ENCODE assay signal across 25 mouse cellular contexts in the genomic region with DNA sequence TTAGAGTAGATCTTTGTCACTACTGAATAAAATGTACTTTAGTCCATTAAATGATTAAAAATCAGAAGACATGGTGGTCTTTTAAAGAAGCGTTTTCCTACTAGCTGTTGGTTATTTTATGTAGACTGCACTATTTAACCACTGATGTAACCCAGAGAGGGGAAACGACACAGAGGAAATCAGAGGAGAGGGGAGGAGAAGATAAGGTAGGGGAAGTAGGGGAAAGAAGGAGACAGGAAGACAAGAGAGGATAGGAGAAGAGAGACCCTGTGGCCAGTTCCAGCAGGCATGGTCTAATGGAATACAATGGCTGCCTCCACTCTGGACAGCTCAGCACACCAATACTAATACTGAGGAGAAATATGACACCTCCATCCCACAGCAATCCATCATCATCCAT.
DNase-seq lines count a peak whose midpoint lies in the region; ATAC-seq and TF ChIP-seq lines count a peak whose summit lies in the region.
"Had no signal": no experiment of that assay in that cellular context is flagged by ENCODE, and none has a peak within 500 bp of the region (broad histone marks: within the 10 kb centered on the region; RNA-seq: fewer than 3 reads in every experiment).

No protein-coding gene starts in this region.

- no peak overlapping the region for H3K4me3 ChIP-seq in embryonic facial prominence, embryonic 11.5 days (ENCODE audit: low read depth, low read length)
- no peak overlapping the region for H3K4me3 ChIP-seq in embryonic facial prominence, embryonic 10.5 days
- H3K4me3 ChIP-seq in bone marrow, adult 2 months (replicated peaks; ENCODE audit: control insufficient read depth, low read depth, low read length) = no peak overlapping the region
- H3K4me3 ChIP-seq: forebrain, embryonic 13.5 days; heart, embryonic 10.5 days; hindbrain, embryonic 13.5 days; limb, embryonic 13.5 days; lung, embryonic 15.5 days had no signal

- no peak overlapping the region for H3K9ac ChIP-seq in embryonic facial prominence, embryonic 11.5 days (replicated peaks; ENCODE audit: low read length)
- H3K9ac ChIP-seq: forebrain, embryonic 13.5 days; hindbrain, embryonic 13.5 days; limb, embryonic 13.5 days; lung, embryonic 15.5 days had no signal

- no peak overlapping the region for H3K27ac ChIP-seq in embryonic facial prominence, embryonic 11.5 days (replicated peaks; ENCODE audit: low read depth, low read length)
- no peak overlapping the region for H3K27ac ChIP-seq in embryonic facial prominence, embryonic 10.5 days (replicated peaks)
- H3K27ac ChIP-seq in bone marrow, adult 2 months (ENCODE audit: control insufficient read depth, insufficient read depth, low read depth, low read length, poor library complexity) = peak overlapping the region; percentile 33; the same call in 1 of the 2 replicates
- H3K27ac ChIP-seq: forebrain, embryonic 13.5 days; heart, embryonic 10.5 days; hindbrain, embryonic 13.5 days; limb, embryonic 13.5 days; lung, embryonic 15.5 days had no signal

- H3K4me2 ChIP-seq in embryonic facial prominence, embryonic 11.5 days (ENCODE audit: low read depth, low read length) = no peak overlapping the region
- H3K4me2 ChIP-seq: forebrain, embryonic 13.5 days; hindbrain, embryonic 13.5 days; limb, embryonic 13.5 days; liver, embryonic 11.5 days; lung, embryonic 15.5 days had no signal

- WGBS in embryonic facial prominence, embryonic 11.5 days = 72% methylated on average over 2 of the region's 2 CpGs
- 70% methylated on average over 2 of the region's 2 CpGs for WGBS in embryonic facial prominence, embryonic 10.5 days
- 4% methylated on average over 2 of the region's 2 CpGs for WGBS in bone marrow, adult 2 months

- H3K27me3 ChIP-seq in embryonic facial prominence, embryonic 11.5 days (ENCODE audit: control insufficient read depth, insufficient read depth, low read length) = no peaks in the 10 kb centered on the region
- H3K27me3 ChIP-seq in embryonic facial prominence, embryonic 10.5 days (replicated peaks; ENCODE audit: low read depth, poor library complexity, severe bottlenecking) = no peaks in the 10 kb centered on the region
- H3K27me3 ChIP-seq: forebrain, embryonic 13.5 days; hindbrain, embryonic 13.5 days; limb, embryonic 13.5 days; lung, embryonic 15.5 days had no signal

- TF ChIP-seq CTCF in bone marrow, adult 2 months (IDR thresholded peaks at IDR 0.05; ENCODE audit: control insufficient read depth, insufficient read depth, low read length) = no peak

- H3K36me3 ChIP-seq in embryonic facial prominence, embryonic 11.5 days (replicated peaks; ENCODE audit: control insufficient read depth, insufficient read depth, low read depth, low read length) = no peaks in the 10 kb centered on the region
- no peaks in the 10 kb centered on the region for H3K36me3 ChIP-seq in embryonic facial prominence, embryonic 10.5 days (replicated peaks)
- H3K36me3 ChIP-seq: G1E; heart, embryonic 10.5 days; hindbrain, embryonic 13.5 days; limb, embryonic 13.5 days; lung, embryonic 15.5 days had no signal

- H3K4me1 ChIP-seq in embryonic facial prominence, embryonic 11.5 days (ENCODE audit: control insufficient read depth, insufficient read depth, low read length) = no peaks in the 10 kb centered on the region
- H3K4me1 ChIP-seq in embryonic facial prominence, embryonic 10.5 days = peaks cover 5% of the 10 kb centered on the region
- H3K4me1 ChIP-seq in bone marrow, adult 2 months (ENCODE audit: control insufficient read depth, insufficient read depth, low read length) = peaks cover 2% of the 10 kb centered on the region; the same call in 1 of the 2 replicates
- H3K4me1 ChIP-seq: forebrain, embryonic 13.5 days; heart, embryonic 10.5 days; hindbrain, embryonic 13.5 days; limb, embryonic 13.5 days; lung, embryonic 15.5 days had no signal

- DNase-seq in embryonic facial prominence, embryonic 11.5 days (ENCODE audit: low spot score) = no peak
- DNase-seq in embryonic facial prominence, embryonic 10.5 days (ENCODE audit: low spot score) = no peak
- no peak for DNase-seq in layer of hippocampus, postnatal 10 days (ENCODE audit: low spot score in 2 of 2)
- no peak for DNase-seq in cerebellum, adult 11-12 months
- DNase-seq: adrenal gland, postnatal 10 days; cerebellum, adult 18-20 months; cerebellum, postnatal 10 days; gastrocnemius, postnatal 14 days; heart, postnatal 36 days; kidney, adult 9 months; kidney, postnatal 14 days; midbrain, embryonic 14.5 days; right cerebral cortex, postnatal 25 days; thymus, postnatal 25 days had no signal

- 0 out of 2 replicates have a peak, but pooled peaks have one; percentile 39 for ATAC-seq in embryonic facial prominence, embryonic 11.5 days (replicated peaks; ENCODE audit: insufficient number of reproducible peaks, low FRiP score, low TSS enrichment, low read depth)
- ATAC-seq in hematopoietic stem cell, adult 5-6 weeks (replicated peaks in 1 of 2; ENCODE audit: insufficient read depth in 1 of 2, low FRiP score in 2 of 2, low TSS enrichment in 1 of 2, low read depth in 1 of 2, poor library complexity in 2 of 2, severe bottlenecking in 2 of 2) = peak; percentile 32 to 44; a peak in 2 of 4 replicates
- ATAC-seq in megakaryocyte progenitor cell, adult 5-6 weeks (replicated peaks; ENCODE audit: poor library complexity) = peak; percentile 57; the same call in 1 of the 2 replicates
- ATAC-seq: forebrain, embryonic 13.5 days; intestine, postnatal 0 days had no signal

- no peaks in the 10 kb centered on the region for H3K9me3 ChIP-seq in embryonic facial prominence, embryonic 11.5 days (replicated peaks; ENCODE audit: control insufficient read depth, low read length)
- H3K9me3 ChIP-seq in embryonic facial prominence, embryonic 10.5 days = no peaks in the 10 kb centered on the region
- H3K9me3 ChIP-seq: forebrain, embryonic 13.5 days; heart, embryonic 10.5 days; hindbrain, embryonic 13.5 days; limb, embryonic 13.5 days; lung, embryonic 15.5 days had no signal

- no peak for TF ChIP-seq POLR2A in bone marrow, adult 2 months (IDR thresholded peaks at IDR 0.05; ENCODE audit: borderline replicate concordance, control insufficient read depth, low read depth, low read length)
